Mouse (Mus musculus) ovary, postnatal 14 days (tissue): ENCODE data around the gene Tbx22.

Source experiments
- DNase-seq: peaks from one replicate; pipeline ENCODE4 v3.0.0; 2022; ENCODE audit warnings: low spot score

The Tbx22 gene

GRCm38 (mm10) chrX:107667664-107668063, at the start of gene Tbx22:
TSS of gene Tbx22 (plus strand) at chrX:107667964.
- no peak for DNase-seq

GRCm38 (mm10) chrX:107668677-107669076, 913 bp downstream of the Tbx22 start:
- DNase-seq, result no peak

GRCm38 (mm10) chrX:107679203-107679602, 11.4 kb downstream of the Tbx22 start:
- DNase-seq, result no peak

GRCm38 (mm10) chrX:107708584-107708983, 40.8 kb downstream of the Tbx22 start:
- no peak for DNase-seq

- no peak for DNase-seq
These were observed 55.8 kb downstream of the Tbx22 start for GRCm38 (mm10) chrX:107723541-107723940.
